Mouse (Mus musculus) liver, adult 2 months (tissue): ENCODE measurements at regions not wholly inside any gene's neighbourhood (a gene's known extent, or its start where the extent isn't known, plus 50 kb on each side); places are given as distances from the start of the nearest gene placed in this dataset.

ENCODE experiments used
- CTCF ChIP-seq: fragments of 200-500 bp; IDR thresholded peaks from 2 replicates; pipeline ENCODE4 v1.5.1; 2011; ENCODE audit warnings: low read depth, low read length, control low read depth
- POLR2A ChIP-seq: fragments of 200-500 bp; IDR thresholded peaks from 2 replicates; pipeline ENCODE4 v1.6.1; 2011; ENCODE audit warnings: low read length, control low read depth; ENCODE audit not compliant: insufficient read depth; ENCODE audit errors: extremely low read depth

DNA sequence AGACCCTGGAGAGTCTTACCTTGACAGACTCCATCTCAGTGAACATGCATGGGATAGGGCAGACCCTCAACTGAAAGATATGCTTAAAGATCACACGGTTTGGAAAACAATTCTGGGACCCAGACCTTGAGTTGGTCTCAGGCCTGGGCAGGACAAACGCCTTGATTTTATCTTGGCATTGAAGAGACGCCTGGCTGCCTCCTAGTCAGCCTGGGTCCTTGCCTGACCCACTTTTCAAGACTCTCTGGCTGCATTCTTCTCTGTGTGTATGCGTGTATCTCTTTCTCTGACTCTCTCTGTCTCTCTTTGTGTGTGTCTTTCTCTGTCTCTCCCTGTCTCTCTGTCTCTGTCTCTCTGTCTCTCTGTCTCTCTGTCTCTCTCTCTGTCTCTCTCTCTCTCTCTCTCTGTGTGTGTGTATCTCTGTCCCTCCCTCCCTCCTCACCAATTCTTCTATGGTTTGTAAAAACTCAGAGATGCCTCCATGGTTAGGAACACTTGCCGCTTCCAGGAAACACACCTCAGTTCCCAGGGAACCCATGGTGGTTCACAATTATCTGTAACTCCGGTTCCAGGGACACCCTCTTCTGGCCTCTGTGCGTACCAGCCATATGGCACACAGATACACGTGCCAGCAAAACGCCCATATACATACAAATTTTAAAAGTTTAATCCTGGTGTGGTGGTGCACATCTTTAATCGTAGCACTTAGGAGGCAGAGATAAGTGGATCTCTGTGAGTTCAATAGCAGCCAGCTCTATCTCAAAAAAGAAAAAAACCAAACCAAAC lies 72.7 kb downstream of the Rassf10 start:
- TF ChIP-seq POLR2A (no peak), CTCF (no peak)
